Mouse (Mus musculus): ENCODE data around the gene Rnf217. TPM values are rescaled to one million over a fixed set of nuclear protein-coding genes. Genes with fewer than 3 reads are reported as not detected.

Rnf217 gene
- total and polyA plus RNA-seq, 3 experiments: not detected

DNA sequence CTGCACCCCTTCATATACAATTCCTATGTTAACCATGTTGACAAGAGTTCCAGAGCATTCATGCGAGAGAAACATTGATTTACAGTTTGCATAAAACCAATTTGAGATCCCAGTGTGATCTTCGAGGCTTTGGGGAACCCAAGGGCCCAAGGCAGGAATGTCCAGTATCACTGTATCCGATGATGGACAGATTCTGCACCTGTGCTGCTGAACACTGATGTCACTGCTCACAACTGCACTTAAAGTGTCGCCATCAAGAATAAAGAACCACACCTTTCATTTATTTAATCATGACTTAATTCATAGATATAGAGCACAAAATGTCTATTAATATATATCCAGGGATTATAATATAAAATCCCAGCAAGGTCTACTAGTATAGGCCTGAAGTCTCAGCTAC lies 28.3 kb downstream of the Rnf217 start:
- H3K79me2 ChIP-seq (replicated peaks; ENCODE audit: control insufficient read depth, extremely low read depth, insufficient read depth, poor library complexity, severe bottlenecking): no peaks in the 10 kb centered on the region
- H3K4me1 ChIP-seq (ENCODE audit: control insufficient read depth in 1 of 2, insufficient read depth in 2 of 2): no peaks in the 10 kb centered on the region
- H3K4me3 ChIP-seq (replicated peaks in 1 of 3; ENCODE audit: low read depth in 2 of 3, low read length in 2 of 3, poor library complexity in 1 of 3): no peak overlapping the region
- no peaks in the 10 kb centered on the region for H3K27me3 ChIP-seq (replicated peaks)
- H3K36me3 ChIP-seq (replicated peaks in 1 of 2; ENCODE audit: control insufficient read depth in 1 of 2, insufficient read depth in 1 of 2, low read length in 1 of 2): no peaks in the 10 kb centered on the region
- no peak overlapping the region for H3K27ac ChIP-seq (ENCODE audit: insufficient read depth, low read depth)
- H3K9me3 ChIP-seq (replicated peaks; ENCODE audit: low read length): no peaks in the 10 kb centered on the region
- H3K9ac ChIP-seq (ENCODE audit: insufficient read depth, low read depth): no peak overlapping the region
- no peak for DNase-seq (ENCODE audit: extremely low read depth)
- TF ChIP-seq CHD1 (IDR thresholded peaks at IDR 0.05; ENCODE audit: low read depth, low read length) (no peak), MEF2A (IDR thresholded peaks at IDR 0.05; ENCODE audit: borderline replicate concordance, low read depth, low read length) (no peak), SMC3 (IDR thresholded peaks at IDR 0.05; ENCODE audit: low read depth, low read length) (no peak), BHLHE40 (IDR thresholded peaks at IDR 0.05; ENCODE audit: low read depth, low read length) (no peak), MXI1 (IDR thresholded peaks at IDR 0.05; ENCODE audit: low read depth, low read length) (no peak), POLR2AphosphoS2 (IDR thresholded peaks at IDR 0.05; ENCODE audit: low read depth, low read length) (no peak), ZC3H11A (IDR thresholded peaks at IDR 0.05; ENCODE audit: low read depth, low read length) (no peak), SIN3A (IDR thresholded peaks at IDR 0.05; ENCODE audit: low read length) (no peak), ZMIZ1 (IDR thresholded peaks at IDR 0.05; ENCODE audit: low read depth, low read length) (no peak), CHD2 (IDR thresholded peaks at IDR 0.05; ENCODE audit: low read length) (no peak), USF1 (IDR thresholded peaks at IDR 0.05; ENCODE audit: low read depth, low read length) (no peak), MAFK (IDR thresholded peaks at IDR 0.05; ENCODE audit: insufficient replicate concordance, low read length) (no peak), ETS1 (conservative IDR thresholded peaks at IDR 0.05; ENCODE audit: low read depth, low read length) (no peak), EP300 (IDR thresholded peaks at IDR 0.05; ENCODE audit: low read length) (no peak), KAT2A (IDR thresholded peaks at IDR 0.05; ENCODE audit: insufficient replicate concordance, low read length) (no peak), MYC (IDR thresholded peaks at IDR 0.05; ENCODE audit: low read depth, low read length) (no peak)
- dilution Hi-C loops (cut with MboI; ENCODE audit: extremely low pct_ligation_motif_present, extremely low pct_unique_long_range_greater_than_20kb, low sequenced_read_pairs) (no loop called here), in situ Hi-C loops (cut with MboI; ENCODE audit: low pct_ligation_motif_present, low pct_unique_long_range_greater_than_20kb, low sequenced_read_pairs) (no loop called here)
- H3K4me2 ChIP-seq (ENCODE audit: insufficient read depth, low read depth, poor library complexity, severe bottlenecking): no peak overlapping the region

DNA sequence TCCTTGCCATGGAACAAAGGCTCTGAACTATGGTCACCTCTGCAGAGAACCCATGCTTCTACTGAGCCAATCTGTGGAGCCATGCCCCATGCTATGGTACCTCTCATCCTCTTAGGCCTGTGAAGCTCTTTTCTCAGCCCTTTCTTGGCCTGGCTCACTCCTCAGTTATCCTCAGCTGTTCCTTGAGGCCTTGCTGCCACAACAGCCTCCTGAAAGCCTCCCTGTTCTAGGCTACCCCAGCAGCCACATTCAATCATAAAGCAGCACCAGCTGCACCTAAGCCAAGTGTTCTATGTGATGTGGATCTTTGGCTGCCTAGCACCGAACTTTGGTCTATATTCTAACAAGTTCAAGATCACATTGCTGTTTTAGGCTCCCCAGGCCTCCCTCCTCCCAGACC lies 28.9 kb downstream of the Rnf217 start:
- in situ Hi-C loops (cut with MboI; ENCODE audit: low pct_ligation_motif_present, low pct_unique_long_range_greater_than_20kb, low sequenced_read_pairs): no loop called here
- no peaks in the 10 kb centered on the region for H3K79me2 ChIP-seq (replicated peaks; ENCODE audit: control insufficient read depth, extremely low read depth, insufficient read depth, poor library complexity, severe bottlenecking)
- H3K36me3 ChIP-seq (replicated peaks in 1 of 2; ENCODE audit: control insufficient read depth in 1 of 2, insufficient read depth in 1 of 2, low read length in 1 of 2): no peaks in the 10 kb centered on the region
- dilution Hi-C loops (cut with MboI; ENCODE audit: extremely low pct_ligation_motif_present, extremely low pct_unique_long_range_greater_than_20kb, low sequenced_read_pairs): no loop called here
- no peak overlapping the region for H3K4me2 ChIP-seq (ENCODE audit: insufficient read depth, low read depth, poor library complexity, severe bottlenecking)
- no peaks in the 10 kb centered on the region for H3K4me1 ChIP-seq (ENCODE audit: control insufficient read depth in 1 of 2, insufficient read depth in 2 of 2)
- TF ChIP-seq MAZ (IDR thresholded peaks at IDR 0.05; ENCODE audit: low read depth, low read length) (no peak), SIN3A (IDR thresholded peaks at IDR 0.05; ENCODE audit: low read length) (no peak), NELFE (IDR thresholded peaks at IDR 0.05; ENCODE audit: low read depth, low read length) (no peak), POLR2A (IDR thresholded peaks at IDR 0.05; ENCODE audit: low read depth, low read length) (no peak), IRF4 (IDR thresholded peaks at IDR 0.05; ENCODE audit: low read depth, low read length) (no peak), MYC (IDR thresholded peaks at IDR 0.05; ENCODE audit: low read depth, low read length) (no peak), RCOR1 (conservative IDR thresholded peaks at IDR 0.05; ENCODE audit: low read depth, low read length) (no peak), MXI1 (IDR thresholded peaks at IDR 0.05; ENCODE audit: low read depth, low read length) (no peak)
- no peak overlapping the region for H3K9ac ChIP-seq (ENCODE audit: insufficient read depth, low read depth)
- H3K4me3 ChIP-seq (replicated peaks in 1 of 3; ENCODE audit: low read depth in 2 of 3, low read length in 2 of 3, poor library complexity in 1 of 3): no peak overlapping the region
- no peaks in the 10 kb centered on the region for H3K27me3 ChIP-seq (replicated peaks)
- H3K27ac ChIP-seq (ENCODE audit: insufficient read depth, low read depth): no peak overlapping the region
- no peaks in the 10 kb centered on the region for H3K9me3 ChIP-seq (replicated peaks; ENCODE audit: low read length)
- DNase-seq (ENCODE audit: extremely low read depth): no peak
